Mouse (Mus musculus): ENCODE results near the gene Lrrc46.

DNA sequence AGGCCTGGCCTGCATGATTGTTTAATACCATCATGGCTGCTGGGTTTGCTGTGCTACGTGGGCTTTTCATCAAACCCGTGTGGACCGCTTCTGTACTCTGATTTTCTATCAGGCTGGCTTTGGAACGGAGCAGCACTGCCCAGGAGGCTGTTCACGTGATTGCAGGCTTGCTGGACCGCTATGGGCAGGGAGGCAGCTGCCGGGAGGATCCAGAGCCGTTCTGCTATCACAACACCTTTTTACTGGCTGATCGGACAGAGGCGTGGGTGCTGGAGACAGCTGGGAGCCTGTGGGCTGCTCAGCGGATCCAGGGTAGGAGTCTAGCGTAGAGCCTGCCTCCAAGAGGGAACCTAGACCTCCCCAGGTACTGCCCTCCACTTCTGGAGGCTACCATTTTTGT is 9.2 kb downstream of the Lrrc46 start:
- TF ChIP-seq CTCF (IDR thresholded peaks at IDR 0.05; ENCODE audit: extremely low read depth, insufficient read length, insufficient replicate concordance, low read depth, low read length): no peak
- TF ChIP-seq POLR2A (IDR thresholded peaks at IDR 0.05; ENCODE audit: low read depth, low read length): no peak

Data from small intestine, adult 2 months (tissue).